Mouse (Mus musculus) lung, adult 2 months (tissue): ENCODE data around the gene Pex14. TPM values are rescaled to one million over a fixed set of nuclear protein-coding genes. Genes with fewer than 3 reads are reported as not detected.

Experiments used
- DNase-seq: peaks from one replicate; pipeline ENCODE4 v3.0.0; 2022
- H3K4me1 ChIP-seq: fragments of 200-500 bp; 2 replicates; pipeline ENCODE4 v1.6.1; 2011; ENCODE audit warnings: low read length; ENCODE audit not compliant: control insufficient read depth, insufficient read depth
- H3K4me3 ChIP-seq: fragments of 200-500 bp; replicated peaks from 2 replicates; pipeline ENCODE3; 2011; ENCODE audit warnings: low read depth, mild to moderate bottlenecking, control low read depth, low read length; ENCODE audit errors: extremely low read depth
- CTCF ChIP-seq: fragments of 200-500 bp; IDR thresholded peaks from 2 replicates; pipeline ENCODE4 v1.5.1; 2011; ENCODE audit warnings: mild to moderate bottlenecking, low read length, control low read depth; ENCODE audit not compliant: insufficient read depth
- POLR2A ChIP-seq: fragments of 200-500 bp; IDR thresholded peaks from 2 replicates; pipeline ENCODE4 v1.6.1; 2011; ENCODE audit warnings: low read depth, mild to moderate bottlenecking, control low read depth, low read length, borderline replicate concordance; ENCODE audit errors: extremely low read depth
- WGBS: fragments of 180-500 bp; shearing (Covaris S2); methylation state at CpG from one replicate; pipeline ENCODE4 v1.1.7; 2018; 5-methylcytosine and 5-hydroxymethylcytosine counted together
- polyA plus RNA-seq: library from polyadenylated mRNA; depleted of rRNA; stranded (reverse); fragments of >200 nt; gene quantifications from 2 replicates; pipeline ENCODE4 v1.2.3, GENCODE M21; 2012; rRNA removed

Pex14 gene
- polyA plus RNA-seq, 1 experiment, result 39.2 TPM

- peaks cover 68% of the 10 kb centered on the region for H3K4me1 ChIP-seq
- no peak for DNase-seq
- TF ChIP-seq POLR2A (no peak), CTCF (no peak)
- 40% methylated on average over 7 of the region's 7 CpGs for WGBS
- H3K4me3 ChIP-seq, result no peak overlapping the region
Observed at GRCm38 (mm10) chr4:148912134-148912533, 187.5 kb downstream of the Pex14 start.

Other genes with a start within 250 kb of the Pex14 start
- gene Dffa, start 4.3 kb upstream of the Pex14 start, polyA plus RNA-seq, result 15.2 and 19.4 TPM in 2 replicates
- gene Cort, start 26.9 kb upstream of the Pex14 start, polyA plus RNA-seq, result not detected in 2 replicates
- 0.37 and 1.4 TPM in 2 replicates for gene Cenps, start 37.8 kb upstream of the Pex14 start, polyA plus RNA-seq
- 118 and 184 TPM in 2 replicates for gene Pgd, start 66.9 kb upstream of the Pex14 start, polyA plus RNA-seq
- gene Kif1b, start 207.8 kb upstream of the Pex14 start, polyA plus RNA-seq, result 32.0 and 43.8 TPM in 2 replicates